Mouse (Mus musculus): ENCODE results near the gene Vmn1r37.
"Not testable (repeated sequence)": the region's sequence is repeated elsewhere in the genome, so short reads cannot be mapped to it uniquely, and the experiment has no call there.

Gene Vmn1r37

DNA sequence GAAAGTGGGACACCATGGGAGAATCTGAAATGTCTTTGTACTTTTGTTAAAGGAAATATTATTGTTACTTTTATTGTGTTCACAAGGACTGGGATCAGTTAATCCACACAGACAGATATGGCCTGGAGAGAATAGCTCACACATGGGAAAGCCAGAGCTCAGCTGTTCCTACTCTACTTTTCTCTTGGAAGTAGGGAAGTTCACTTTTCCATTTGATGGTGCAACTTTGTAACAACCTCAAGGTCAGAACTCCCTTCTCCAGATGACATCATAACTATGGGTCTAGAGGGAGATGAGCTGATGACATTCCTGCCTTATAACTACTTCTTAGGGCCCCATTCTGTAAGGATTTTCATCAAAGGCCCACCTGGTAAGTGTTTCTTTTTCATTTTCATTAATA is at the start of gene Vmn1r37:
Vmn1r37 (plus strand) TSS at position 301 of the 400 bp plus-strand sequence.
- DNase-seq (ENCODE audit: low spot score in 2 of 2) = not testable (repeated sequence)

DNA sequence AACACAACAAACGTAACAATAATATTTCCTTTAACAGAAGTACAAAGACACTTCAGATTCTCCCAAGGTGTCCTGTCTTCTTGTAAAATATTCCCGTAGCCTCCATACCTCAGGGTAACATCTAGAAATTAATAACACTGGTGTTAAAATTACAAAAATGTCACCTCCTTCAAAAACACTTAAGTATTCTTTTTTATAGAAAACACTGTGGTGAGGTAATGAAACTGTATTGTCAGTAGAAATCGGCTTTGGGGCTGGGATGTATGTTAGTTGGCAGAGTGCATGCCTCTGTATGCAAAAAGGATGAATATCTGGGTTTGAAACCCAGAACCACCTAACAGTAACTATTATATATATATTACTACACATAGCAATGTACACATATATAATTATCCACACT is 43.4 kb upstream of the Vmn1r37 start, which contains the start of gene Vmn1r35:
Vmn1r35 (minus strand) TSS at position 101 of the 400 bp plus-strand sequence.
- DNase-seq (ENCODE audit: low spot score in 2 of 2) = no peak

DNA sequence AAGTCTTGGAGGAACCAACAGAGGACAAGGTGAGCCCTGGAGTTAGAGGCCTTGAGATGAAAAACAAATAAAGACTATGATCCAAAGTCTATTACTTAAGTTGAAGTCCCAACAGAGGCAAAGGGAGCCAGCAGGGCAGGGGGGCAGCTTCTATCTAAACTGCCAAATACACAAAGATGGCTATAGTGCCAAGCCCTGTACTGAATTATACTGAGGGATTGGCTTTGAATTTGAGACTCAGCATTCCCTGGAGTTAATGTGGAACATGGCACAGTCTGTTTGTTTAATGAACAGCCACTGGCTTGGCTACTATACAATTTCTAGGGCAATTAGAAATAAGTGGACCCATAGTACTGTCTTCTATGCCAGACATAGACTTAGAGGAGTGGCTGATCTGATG is 20.3 kb upstream of the Vmn1r37 start:
- DNase-seq (ENCODE audit: low spot score in 2 of 2) = no peak

DNA sequence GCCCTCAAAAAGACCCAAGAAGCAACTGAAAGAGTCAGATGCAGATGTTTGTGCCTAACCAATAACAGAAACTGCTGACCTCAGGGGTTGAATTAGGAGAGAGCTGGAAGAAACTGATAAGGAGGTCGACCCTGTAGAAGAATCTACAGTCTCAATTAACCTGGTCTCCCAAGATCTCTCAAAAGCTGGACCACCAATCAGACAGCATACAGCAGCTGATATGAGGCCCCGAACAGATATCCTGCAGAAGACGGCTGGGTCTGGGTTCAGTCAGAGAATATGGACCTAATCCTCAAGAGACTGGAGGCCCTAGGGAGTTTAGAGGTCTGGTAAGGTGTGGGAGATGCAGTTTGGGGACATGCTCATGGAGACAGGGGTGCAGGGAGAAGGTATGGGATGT is 15.3 kb upstream of the Vmn1r37 start:
- no peak for DNase-seq (ENCODE audit: low spot score in 2 of 2)

DNA sequence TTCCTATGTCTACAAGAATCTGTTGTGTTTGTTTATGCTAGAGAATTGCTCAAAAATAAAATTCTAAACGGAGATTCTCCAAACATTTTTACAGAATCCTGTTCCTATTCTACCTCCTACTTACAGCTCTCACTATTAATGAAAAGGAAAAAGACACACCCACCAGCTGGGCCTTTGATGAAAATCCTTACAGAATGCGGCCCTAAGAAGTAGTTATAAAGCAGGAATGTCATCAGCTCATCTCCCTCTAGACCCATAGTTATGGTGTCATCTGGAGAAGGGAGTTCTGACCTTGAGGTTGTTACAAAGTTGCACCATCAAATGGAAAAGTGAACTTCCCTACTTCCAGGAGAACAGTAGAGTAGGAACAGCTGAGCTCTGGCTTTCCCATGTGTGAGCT is 10.1 kb upstream of the Vmn1r37 start, which contains the start of gene Vmn1r36:
Vmn1r36 (minus strand) TSS at position 101 of the 400 bp plus-strand sequence.
- DNase-seq (ENCODE audit: low spot score in 2 of 2) = not testable (repeated sequence)

DNA sequence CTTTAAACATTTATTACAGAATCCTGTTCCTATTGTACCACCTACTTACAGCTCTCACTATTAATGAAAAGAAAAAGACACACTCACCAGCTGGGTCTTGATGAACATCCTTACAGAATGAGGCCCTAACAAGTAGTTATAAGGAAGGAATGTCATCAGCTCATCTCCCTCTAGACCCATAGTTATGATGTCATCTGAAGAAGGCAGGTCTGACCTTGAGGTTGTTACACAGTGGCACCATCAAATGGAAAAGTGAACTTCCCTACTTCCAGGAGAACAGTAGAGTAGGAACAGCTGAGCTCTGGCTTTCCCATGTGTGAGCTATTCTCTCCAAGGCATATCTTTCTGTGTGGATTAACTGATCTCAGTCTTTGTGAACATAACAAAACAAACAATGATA is 53.3 kb downstream of the Vmn1r37 start, which contains the start of gene Vmn1r38:
Vmn1r38 (minus strand) TSS at position 101 of the 400 bp plus-strand sequence.
- not testable (repeated sequence) for DNase-seq (ENCODE audit: low spot score in 2 of 2)

Measured in heart, adult 9 months (tissue).